Mouse (Mus musculus) embryo, embryonic 11.5 days (tissue): ENCODE measurements around the gene Hoxa4.

Source experiments
- DNase-seq: peaks from one replicate; pipeline ENCODE4 v3.0.0-alpha.2; 2012; ENCODE audit warnings: low read depth, low spot score

Gene Hoxa4

DNA sequence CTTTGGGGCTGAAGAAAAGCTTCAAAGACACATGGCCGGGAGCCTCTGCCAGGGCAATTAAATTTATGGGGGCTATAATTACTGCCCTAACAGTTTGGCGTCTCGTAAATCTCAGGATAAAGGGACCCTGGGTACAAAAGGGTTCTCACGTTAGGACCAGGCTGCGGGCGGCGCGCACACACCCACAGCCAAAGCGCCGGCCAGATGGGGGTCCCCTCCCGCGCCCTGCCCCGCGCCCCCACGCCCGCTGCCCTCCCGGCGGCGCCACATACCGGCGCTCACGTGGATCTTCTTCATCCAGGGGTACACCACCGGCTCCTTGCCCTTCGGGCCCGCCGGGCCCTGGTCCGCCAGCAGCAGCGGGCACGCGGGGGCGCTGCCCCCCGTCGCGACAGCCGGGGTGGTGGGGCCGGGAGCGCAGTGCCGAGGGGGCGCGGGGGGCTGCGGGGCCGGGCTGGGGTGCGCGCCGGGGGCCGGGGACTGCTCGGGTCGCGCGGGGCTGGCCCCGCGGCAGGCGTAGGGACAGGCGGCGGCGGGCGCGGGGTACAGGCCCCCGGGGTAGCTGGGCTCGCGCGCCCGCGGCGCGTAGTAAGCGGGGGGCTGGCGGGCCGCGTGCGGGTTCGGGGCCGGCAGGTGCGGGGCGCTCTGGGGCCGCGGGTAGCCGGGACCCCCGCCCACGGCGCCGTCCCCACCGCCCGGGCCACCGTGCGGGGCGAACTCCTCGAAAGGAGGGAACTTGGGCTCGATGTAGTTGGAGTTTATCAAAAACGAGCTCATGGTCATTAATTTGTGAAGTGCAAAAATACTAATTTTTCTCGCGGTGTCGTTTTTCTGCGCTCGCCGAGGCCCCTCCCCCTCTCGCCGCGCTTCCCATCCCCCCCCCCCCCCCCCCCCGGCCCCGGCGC, at the start of gene Hoxa4:
Gene Hoxa4, minus strand, starts transcription at position 848 of the 905 bp plus-strand sequence.
- DNase-seq = no peak

DNA sequence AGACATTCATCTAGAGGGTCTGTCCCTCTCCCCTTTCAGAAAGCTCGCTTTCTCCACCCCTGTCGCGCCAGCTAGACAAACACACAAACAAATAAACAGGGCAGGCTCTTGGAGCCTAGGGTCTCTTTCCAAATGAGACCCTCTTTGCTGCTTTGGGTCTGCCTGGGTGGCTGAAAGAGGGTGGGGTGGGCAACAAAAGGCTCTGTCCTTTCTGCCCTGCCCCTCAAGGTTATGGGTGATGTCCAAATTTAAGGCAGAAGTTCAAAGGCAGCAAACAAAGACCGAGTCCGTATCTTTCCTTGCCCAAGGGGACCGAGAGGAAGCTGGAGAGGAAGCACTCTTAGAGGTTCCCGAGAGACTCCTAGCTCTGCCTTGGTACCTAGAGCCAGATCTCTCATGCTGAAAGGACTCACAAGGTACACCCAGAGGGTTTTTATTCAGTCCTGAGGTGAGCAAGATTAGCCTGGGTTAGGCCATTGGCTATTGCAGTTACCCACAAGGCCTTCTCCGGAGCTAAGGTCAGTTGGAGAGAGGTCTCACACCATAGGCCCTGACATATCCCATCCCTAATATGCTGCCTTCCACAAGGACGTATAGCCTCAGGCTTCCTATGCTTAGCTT, 49.6 kb upstream of the Hoxa4 start:
- no peak for DNase-seq

- peak; percentile 88 for DNase-seq
These were observed 48.9 kb upstream of the Hoxa4 start, which contains the start of gene Hoxa10 for GRCm38 (mm10) chr6:52240389-52241000. TSS of gene Hoxa10 (minus strand) at chr6:52240854.

GRCm38 (mm10) chr6:52239625-52240388, 48.3 kb upstream of the Hoxa4 start:
- no peak for DNase-seq

GRCm38 (mm10) chr6:52238976-52239375, 47.4 kb upstream of the Hoxa4 start:
- DNase-seq = no peak

GRCm38 (mm10) chr6:52238155-52238545, 46.6 kb upstream of the Hoxa4 start:
- no peak for DNase-seq

GRCm38 (mm10) chr6:52237346-52238154, 46.0 kb upstream of the Hoxa4 start:
- no peak for DNase-seq

GRCm38 (mm10) chr6:52236806-52237205, 45.3 kb upstream of the Hoxa4 start:
- DNase-seq = no peak

GRCm38 (mm10) chr6:52235866-52236265, 44.3 kb upstream of the Hoxa4 start:
- no peak for DNase-seq

DNA sequence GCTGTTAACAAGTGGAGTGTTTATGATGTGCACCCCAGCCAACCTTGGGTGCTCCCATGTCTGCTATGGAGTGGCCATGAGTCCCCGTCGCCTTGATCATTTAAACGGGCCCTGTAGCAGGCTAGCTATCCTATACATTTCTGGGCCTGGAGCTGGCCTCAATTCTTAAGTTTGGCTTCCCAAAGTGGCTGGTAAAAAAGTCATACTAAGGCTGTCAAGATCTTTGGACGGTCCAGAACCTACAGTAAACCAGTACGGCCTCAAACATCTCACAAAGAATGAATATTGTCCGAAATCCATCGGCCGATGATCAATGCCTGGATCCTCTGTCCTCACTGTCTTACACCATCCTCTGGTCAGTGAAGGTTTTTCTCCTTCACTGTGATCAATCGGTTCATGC, 43.7 kb upstream of the Hoxa4 start:
- no peak for DNase-seq

DNA sequence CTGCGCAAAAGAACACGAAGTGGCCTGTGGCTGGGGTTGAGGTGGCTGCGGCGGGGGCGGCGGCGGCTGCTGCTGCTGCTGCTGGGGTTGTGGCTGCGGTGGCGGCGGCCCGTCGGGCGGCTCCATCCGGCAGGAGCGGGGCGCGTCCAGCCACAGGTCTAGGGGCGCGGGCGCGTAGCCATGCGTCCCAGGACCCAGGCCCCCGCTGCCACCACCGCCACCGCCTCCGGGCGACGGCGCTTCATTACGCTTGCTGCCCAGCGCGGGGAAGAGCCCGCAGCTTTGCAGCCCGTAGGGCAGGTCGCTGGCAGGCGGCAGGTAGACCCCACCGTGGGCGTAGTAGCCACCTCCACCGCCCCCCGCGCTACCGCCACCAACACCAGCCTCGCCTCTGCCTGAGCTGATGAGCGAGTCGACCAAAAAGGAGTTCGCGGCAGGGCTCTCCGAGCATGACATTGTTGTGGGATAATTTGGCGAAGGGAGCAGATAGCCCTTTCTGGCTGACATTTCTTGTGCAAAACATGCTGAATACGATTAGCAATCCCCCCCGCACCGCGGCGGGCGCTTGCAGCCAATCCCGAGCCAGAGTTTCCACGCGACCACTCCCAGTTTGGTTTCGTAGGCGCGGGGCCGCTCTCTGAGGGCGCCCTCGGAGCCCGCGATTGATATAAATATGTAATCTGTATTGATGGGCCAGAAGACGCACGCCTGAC, 43.0 kb upstream of the Hoxa4 start:
- no peak for DNase-seq

DNA sequence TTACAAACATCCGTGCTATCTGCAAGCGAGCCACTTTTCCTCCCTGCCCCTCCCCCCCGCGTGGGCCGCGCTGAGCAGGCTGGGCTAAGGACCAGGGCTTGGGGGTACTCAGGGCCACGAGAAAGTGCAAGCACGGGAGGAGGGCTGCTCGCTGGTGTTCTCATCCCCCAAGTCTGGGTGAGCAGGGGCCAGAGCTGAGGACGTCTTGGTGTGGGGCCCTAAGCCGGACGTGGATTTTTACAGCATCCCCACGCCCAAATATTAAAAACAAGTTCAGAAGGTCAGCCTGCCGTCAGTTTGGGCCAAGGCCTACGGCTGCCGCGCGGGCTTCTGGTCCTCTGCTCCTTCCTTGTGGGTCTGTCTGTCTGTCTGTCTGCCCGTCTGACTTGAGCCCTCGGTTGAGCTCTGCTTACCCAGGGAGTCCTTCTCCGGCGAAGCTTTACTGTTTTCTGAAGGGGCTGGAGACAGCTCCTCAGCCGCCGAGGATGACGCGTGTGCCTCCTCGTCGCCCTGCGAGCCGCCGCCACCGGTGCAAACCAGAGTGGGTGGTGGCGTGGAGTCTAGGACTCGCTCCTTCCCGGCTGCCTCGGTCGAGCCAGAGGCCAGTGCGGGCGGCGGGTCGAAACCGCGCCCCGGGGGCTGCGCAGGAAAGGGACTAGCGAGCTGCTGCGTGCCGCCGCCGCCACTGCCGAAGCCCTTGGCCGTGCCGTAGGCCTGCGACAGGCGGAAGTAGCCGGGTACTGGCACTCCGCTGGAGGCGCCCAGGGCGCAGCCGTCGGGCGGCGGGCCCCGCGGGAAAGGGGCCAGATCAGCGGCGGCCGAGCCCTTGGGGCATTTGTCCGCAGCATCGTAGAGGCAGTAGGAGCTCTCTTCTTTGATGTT, 42.2 kb upstream of the Hoxa4 start:
- no peak for DNase-seq

GRCm38 (mm10) chr6:52232984-52233545, 41.5 kb upstream of the Hoxa4 start:
- DNase-seq = no peak

- no peak for DNase-seq
These were observed 41.0 kb upstream of the Hoxa4 start for GRCm38 (mm10) chr6:52232568-52232965.

GRCm38 (mm10) chr6:52231885-52232567, 40.5 kb upstream of the Hoxa4 start:
- no peak for DNase-seq

GRCm38 (mm10) chr6:52230516-52231165, 39.1 kb upstream of the Hoxa4 start, which contains the start of gene Hoxa9:
TSS of gene Hoxa9 (minus strand) at chr6:52231089.
- no peak for DNase-seq

DNA sequence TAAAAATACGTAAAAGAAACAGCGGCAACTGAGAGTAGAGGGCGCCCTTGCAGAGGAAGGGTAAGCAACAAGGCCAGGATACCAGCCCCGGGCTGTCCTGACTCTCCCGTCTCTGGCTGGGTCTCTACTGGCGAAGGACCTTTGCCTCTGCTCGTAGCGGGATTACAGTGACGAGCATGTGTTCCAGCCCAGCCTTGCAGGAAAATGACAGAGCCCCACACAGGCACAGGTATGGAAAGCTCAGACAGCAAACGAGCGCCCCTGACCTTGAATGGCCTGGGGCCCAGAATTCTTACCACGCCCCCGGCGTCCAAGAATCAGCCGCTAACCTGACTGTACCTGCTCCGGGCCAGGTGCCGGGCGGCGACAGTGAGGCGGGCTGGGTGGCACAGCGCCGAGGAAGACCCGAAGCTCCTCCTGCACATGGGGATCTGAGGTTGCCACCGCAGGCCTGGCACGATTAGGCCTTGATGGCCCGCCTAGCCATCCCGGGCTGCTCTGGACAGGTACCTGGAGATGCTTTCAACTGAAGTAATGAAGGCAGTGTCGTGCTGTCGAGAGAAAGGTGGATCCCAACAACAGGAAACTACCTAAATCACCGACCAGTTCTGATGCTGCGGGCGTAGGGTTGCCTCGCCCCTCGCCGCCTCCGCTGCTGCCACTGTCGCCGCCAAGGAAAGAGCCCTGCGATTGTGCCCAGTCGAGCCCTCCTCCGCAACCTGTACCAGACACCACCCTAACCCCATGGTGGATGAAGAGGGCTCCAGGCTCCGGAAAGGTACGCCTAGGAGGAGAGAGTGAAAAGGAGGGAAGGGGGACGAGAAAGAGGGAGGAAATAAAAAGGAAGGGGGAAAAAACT, 38.2 kb upstream of the Hoxa4 start:
- DNase-seq = no peak
